Mouse (Mus musculus): Measurements from ENCODE around the gene Golm1.

- TF ChIP-seq CHD2 (IDR thresholded peaks at IDR 0.05; ENCODE audit: low read depth, low read length): no peak
- TF ChIP-seq ZC3H11A (IDR thresholded peaks at IDR 0.05; ENCODE audit: borderline replicate concordance, low read depth, low read length): no peak
- no peak for TF ChIP-seq HCFC1 (IDR thresholded peaks at IDR 0.05; ENCODE audit: borderline replicate concordance, insufficient read depth, low read length)
- TF ChIP-seq MAFK (IDR thresholded peaks at IDR 0.05; ENCODE audit: insufficient read depth, low read depth, low read length): no peak
Observed at GRCm38 (mm10) chr13:59704562-59704961, 29.0 kb upstream of the Golm1 start.

Data from ES-E14 (cell line).